In genomic region chr8:11272205-11272604, GRCm38 (mm10) we compare ENCODE assay signal across 18 mouse cellular contexts. TPM values are rescaled to one million over a fixed set of nuclear protein-coding genes. Genes with fewer than 3 reads are reported as not detected.
DNase-seq lines count a peak whose midpoint lies in the region; ATAC-seq and TF ChIP-seq lines count a peak whose summit lies in the region.
"Had no signal": no experiment of that assay in that cellular context is flagged by ENCODE, and none has a peak within 500 bp of the region (broad histone marks: within the 10 kb centered on the region; RNA-seq: fewer than 3 reads in every experiment).

No protein-coding gene starts in this region.

- TF ChIP-seq CTCF in liver, adult 2 months (IDR thresholded peaks at IDR 0.05; ENCODE audit: low read depth, low read length) = no peak

- peaks cover 3% of the 10 kb centered on the region; the same call in 1 of the 2 replicates for H3K79me2 ChIP-seq in liver, adult 2 months (ENCODE audit: control insufficient read depth, insufficient read depth, low read length)

- H3K9ac ChIP-seq in embryonic facial prominence, embryonic 12.5 days = no peak overlapping the region
- no peak overlapping the region for H3K9ac ChIP-seq in heart, embryonic 14.5 days (ENCODE audit: low read length)
- H3K9ac ChIP-seq in liver, adult 2 months (ENCODE audit: low read depth, low read length) = no peak overlapping the region
- no peak overlapping the region for H3K9ac ChIP-seq in liver, embryonic 11.5 days (ENCODE audit: low read depth, low read length)
- H3K9ac ChIP-seq in heart, embryonic 16.5 days (ENCODE audit: low read length) = no peak overlapping the region
- H3K9ac ChIP-seq: stomach, embryonic 15.5 days had no signal

- ATAC-seq in embryonic facial prominence, embryonic 12.5 days (ENCODE audit: insufficient number of reproducible peaks, insufficient read depth, low FRiP score, low TSS enrichment) = no peak
- no peak for ATAC-seq in heart, embryonic 14.5 days (ENCODE audit: insufficient number of reproducible peaks, insufficient read depth, low FRiP score, low read depth)
- ATAC-seq in liver, embryonic 11.5 days (replicated peaks; ENCODE audit: low FRiP score) = no peak
- no peak for ATAC-seq in heart, embryonic 16.5 days (replicated peaks; ENCODE audit: extremely low read depth, insufficient read depth, low FRiP score)
- ATAC-seq: CD4-positive, CD25-positive, alpha-beta regulatory T cell, adult 4 months had no signal

- TF ChIP-seq POLR2A in liver, adult 2 months (IDR thresholded peaks at IDR 0.05; ENCODE audit: extremely low read depth, insufficient read depth, low read length) = no peak

- H3K4me2 ChIP-seq in embryonic facial prominence, embryonic 12.5 days (replicated peaks) = no peak overlapping the region
- H3K4me2 ChIP-seq in heart, embryonic 14.5 days (ENCODE audit: low read length) = no peak overlapping the region
- H3K4me2 ChIP-seq in liver, embryonic 11.5 days = no peak overlapping the region
- no peak overlapping the region for H3K4me2 ChIP-seq in heart, embryonic 16.5 days (ENCODE audit: low read depth, low read length)
- H3K4me2 ChIP-seq: stomach, embryonic 15.5 days had no signal

- 82% methylated on average over 6 of the region's 6 CpGs for WGBS in embryonic facial prominence, embryonic 12.5 days
- WGBS in embryonic facial prominence, embryonic 10.5 days = 86% methylated on average over 6 of the region's 6 CpGs
- 63% methylated on average over 6 of the region's 6 CpGs for WGBS in heart, embryonic 14.5 days
- 77% methylated on average over 6 of the region's 6 CpGs for WGBS in liver, adult 2 months
- 48% methylated on average over 6 of the region's 6 CpGs for WGBS in liver, embryonic 11.5 days
- WGBS in heart, embryonic 16.5 days = 59% methylated on average over 6 of the region's 6 CpGs

- H3K9me3 ChIP-seq in embryonic facial prominence, embryonic 12.5 days = no peaks in the 10 kb centered on the region
- H3K9me3 ChIP-seq in embryonic facial prominence, embryonic 10.5 days = no peaks in the 10 kb centered on the region
- no peaks in the 10 kb centered on the region for H3K9me3 ChIP-seq in heart, embryonic 14.5 days (ENCODE audit: control insufficient read depth, low read length)
- H3K9me3 ChIP-seq in liver, embryonic 11.5 days (ENCODE audit: control insufficient read depth, low read length) = no peaks in the 10 kb centered on the region
- no peaks in the 10 kb centered on the region for H3K9me3 ChIP-seq in heart, embryonic 16.5 days (replicated peaks; ENCODE audit: control insufficient read depth, low read length)
- H3K9me3 ChIP-seq: forebrain, embryonic 10.5 days; G1E; midbrain, embryonic 10.5 days; stomach, embryonic 15.5 days had no signal

- H3K27me3 ChIP-seq in embryonic facial prominence, embryonic 12.5 days = no peaks in the 10 kb centered on the region
- H3K27me3 ChIP-seq in embryonic facial prominence, embryonic 10.5 days (replicated peaks; ENCODE audit: low read depth, poor library complexity, severe bottlenecking) = no peaks in the 10 kb centered on the region
- H3K27me3 ChIP-seq in heart, embryonic 14.5 days (ENCODE audit: control insufficient read depth, insufficient read depth, low read length) = no peaks in the 10 kb centered on the region
- no peaks in the 10 kb centered on the region for H3K27me3 ChIP-seq in liver, adult 2 months (ENCODE audit: control insufficient read depth, insufficient read depth, low read length)
- H3K27me3 ChIP-seq in liver, embryonic 11.5 days (replicated peaks; ENCODE audit: control insufficient read depth, insufficient read depth, low read length) = no peaks in the 10 kb centered on the region
- no peaks in the 10 kb centered on the region for H3K27me3 ChIP-seq in heart, embryonic 16.5 days (ENCODE audit: control insufficient read depth, insufficient read depth, low read length)
- H3K27me3 ChIP-seq: stomach, embryonic 15.5 days had no signal

- H3K27ac ChIP-seq in embryonic facial prominence, embryonic 12.5 days = peak overlapping the region; percentile 17; the same call in 1 of the 2 replicates
- H3K27ac ChIP-seq in embryonic facial prominence, embryonic 10.5 days (replicated peaks) = no peak overlapping the region
- peak overlapping the region; percentile 20 to 63 for H3K27ac ChIP-seq in heart, embryonic 14.5 days (replicated peaks in 1 of 2; ENCODE audit: control insufficient read depth in 1 of 2, insufficient read depth in 1 of 2, low read depth in 2 of 2, low read length in 2 of 2)
- no peak overlapping the region; the same call in 1 of the 2 replicates for H3K27ac ChIP-seq in liver, adult 2 months (replicated peaks; ENCODE audit: insufficient read depth, low read depth, low read length)
- no peak overlapping the region; the same call in 1 of the 2 replicates for H3K27ac ChIP-seq in liver, embryonic 11.5 days (ENCODE audit: low read depth, low read length)
- peak overlapping the region; percentile 74 for H3K27ac ChIP-seq in heart, embryonic 16.5 days (ENCODE audit: low read length)
- H3K27ac ChIP-seq: midbrain, embryonic 10.5 days; stomach, embryonic 15.5 days had no signal

- H3K36me3 ChIP-seq in embryonic facial prominence, embryonic 12.5 days = no peaks in the 10 kb centered on the region
- peaks cover 6% of the 10 kb centered on the region; the same call in 1 of the 2 replicates for H3K36me3 ChIP-seq in embryonic facial prominence, embryonic 10.5 days (replicated peaks)
- no peaks in the 10 kb centered on the region for H3K36me3 ChIP-seq in heart, embryonic 14.5 days (ENCODE audit: control insufficient read depth, insufficient read depth, low read length)
- H3K36me3 ChIP-seq in liver, adult 2 months (ENCODE audit: control insufficient read depth, insufficient read depth, low read length) = no peaks in the 10 kb centered on the region
- no peaks in the 10 kb centered on the region for H3K36me3 ChIP-seq in liver, embryonic 11.5 days (ENCODE audit: control insufficient read depth, insufficient read depth, low read length)
- no peaks in the 10 kb centered on the region for H3K36me3 ChIP-seq in heart, embryonic 16.5 days (ENCODE audit: control insufficient read depth, insufficient read depth)
- H3K36me3 ChIP-seq: G1E; midbrain, embryonic 10.5 days; stomach, embryonic 15.5 days had no signal

- no peak for DNase-seq in embryonic facial prominence, embryonic 10.5 days (ENCODE audit: low spot score)
- DNase-seq in heart, adult 9 months (ENCODE audit: low spot score in 2 of 2) = no peak
- peak; percentile 43 for DNase-seq in liver, adult 2 months (ENCODE audit: extremely low read depth, low read depth, low spot score)
- no peak for DNase-seq in liver, embryonic 11.5 days (ENCODE audit: low spot score)
- DNase-seq in spleen, adult 12 weeks (ENCODE audit: low spot score) = no peak
- DNase-seq: adrenal gland, postnatal 36 days; cerebellum, adult 8-10 months; gastrocnemius, postnatal 14 days; thymus, adult 2 months had no signal

- H3K4me3 ChIP-seq in embryonic facial prominence, embryonic 12.5 days = no peak overlapping the region
- no peak overlapping the region for H3K4me3 ChIP-seq in embryonic facial prominence, embryonic 10.5 days
- H3K4me3 ChIP-seq in heart, embryonic 14.5 days (ENCODE audit: control insufficient read depth in 1 of 2, insufficient read depth in 1 of 2, low read depth in 1 of 2, low read length in 2 of 2) = no peak overlapping the region
- H3K4me3 ChIP-seq in liver, adult 2 months (ENCODE audit: insufficient read depth, low read depth, low read length) = no peak overlapping the region
- H3K4me3 ChIP-seq in liver, embryonic 11.5 days (ENCODE audit: low read depth, low read length) = no peak overlapping the region
- no peak overlapping the region for H3K4me3 ChIP-seq in heart, embryonic 16.5 days (ENCODE audit: low read length)
- H3K4me3 ChIP-seq: forebrain, embryonic 10.5 days; left cerebral cortex, adult 2 months; midbrain, embryonic 10.5 days; stomach, embryonic 15.5 days had no signal

- H3K4me1 ChIP-seq in embryonic facial prominence, embryonic 12.5 days = peaks cover 20% of the 10 kb centered on the region; the same call in 1 of the 2 replicates
- peaks cover 49% of the 10 kb centered on the region for H3K4me1 ChIP-seq in embryonic facial prominence, embryonic 10.5 days
- peaks cover 47 to 52% of the 10 kb centered on the region in 2 experiments for H3K4me1 ChIP-seq in heart, embryonic 14.5 days (ENCODE audit: control insufficient read depth in 2 of 2, insufficient read depth in 2 of 2, low read length in 2 of 2)
- H3K4me1 ChIP-seq in liver, adult 2 months (ENCODE audit: control insufficient read depth, insufficient read depth, low read length) = peaks cover 5% of the 10 kb centered on the region; the same call in 1 of the 2 replicates
- no peaks in the 10 kb centered on the region; the same call in 1 of the 2 replicates for H3K4me1 ChIP-seq in liver, embryonic 11.5 days (replicated peaks; ENCODE audit: control insufficient read depth, insufficient read depth, low read length)
- H3K4me1 ChIP-seq in heart, embryonic 16.5 days (ENCODE audit: control insufficient read depth, insufficient read depth, low read length) = peaks cover 57% of the 10 kb centered on the region

RNA-seq across cellular contexts. Expression of gene Col4a2, which starts 40.4 kb away (rescaled TPM):
- 82.2 and 84.0 TPM in 2 replicates for polyA plus RNA-seq in embryonic facial prominence, embryonic 12.5 days (2016; fragmentation: Nextera tagmentation; extraction: Ambion mirVana)
- polyA plus RNA-seq in embryonic facial prominence, embryonic 10.5 days (2016; fragmentation: Nextera tagmentation; extraction: Ambion mirVana) = 51.8 and 54.7 TPM in 2 replicates
- polyA plus RNA-seq in heart, embryonic 14.5 days (2014; fragmentation: Nextera tagmentation; extraction: Ambion mirVana) = 77.7 and 80.3 TPM in 2 replicates
- total RNA-seq in liver, adult 2 months (2014; rRNA removed) = 7.7 and 10.9 TPM in 2 replicates
- 6.1 and 8.0 TPM in 2 replicates for polyA plus RNA-seq in liver, adult 2 months (2012; rRNA removed)
- polyA plus RNA-seq in liver, embryonic 11.5 days (2014; fragmentation: Nextera tagmentation; extraction: Ambion mirVana) = 12.2 and 13.1 TPM in 2 replicates
- polyA plus RNA-seq in heart, embryonic 16.5 days (2015; fragmentation: Nextera tagmentation; extraction: Ambion mirVana) = 80.1 and 105 TPM in 2 replicates
- polyA plus RNA-seq: CD4-positive, CD25-positive, alpha-beta regulatory T cell, adult 4 months; G1E had no signal

RNA-seq across cellular contexts. Expression of gene Col4a1, which starts 40.4 kb away (rescaled TPM):
- polyA plus RNA-seq in embryonic facial prominence, embryonic 12.5 days (2016; fragmentation: Nextera tagmentation; extraction: Ambion mirVana) = 168 and 169 TPM in 2 replicates
- 128 and 138 TPM in 2 replicates for polyA plus RNA-seq in embryonic facial prominence, embryonic 10.5 days (2016; fragmentation: Nextera tagmentation; extraction: Ambion mirVana)
- 250 and 253 TPM in 2 replicates for polyA plus RNA-seq in heart, embryonic 14.5 days (2014; fragmentation: Nextera tagmentation; extraction: Ambion mirVana)
- 25.7 and 28.3 TPM in 2 replicates for total RNA-seq in liver, adult 2 months (2014; rRNA removed)
- polyA plus RNA-seq in liver, adult 2 months (2012; rRNA removed) = 21.8 and 29.1 TPM in 2 replicates
- polyA plus RNA-seq in liver, embryonic 11.5 days (2014; fragmentation: Nextera tagmentation; extraction: Ambion mirVana) = 40.8 and 45.7 TPM in 2 replicates
- polyA plus RNA-seq in heart, embryonic 16.5 days (2015; fragmentation: Nextera tagmentation; extraction: Ambion mirVana) = 213 and 274 TPM in 2 replicates
- polyA plus RNA-seq: G1E had no signal

Comparison
In these comparisons a context has a peak if more than half of its experiments do, and no peak if none do; other contexts are left out.
1. H3K27ac ChIP-seq: peak in embryonic facial prominence, embryonic 12.5 days (single experiment), heart, embryonic 14.5 days (2 of 2) and heart, embryonic 16.5 days (single experiment); none in embryonic facial prominence, embryonic 10.5 days (single experiment), liver, adult 2 months (single experiment) and liver, embryonic 11.5 days (single experiment).